Mouse (Mus musculus): ENCODE measurements around the gene Unc13d.
"Not testable (repeated sequence)": the region's sequence is repeated elsewhere in the genome, so short reads cannot be mapped to it uniquely, and the experiment has no call there.

The Unc13d gene

DNA sequence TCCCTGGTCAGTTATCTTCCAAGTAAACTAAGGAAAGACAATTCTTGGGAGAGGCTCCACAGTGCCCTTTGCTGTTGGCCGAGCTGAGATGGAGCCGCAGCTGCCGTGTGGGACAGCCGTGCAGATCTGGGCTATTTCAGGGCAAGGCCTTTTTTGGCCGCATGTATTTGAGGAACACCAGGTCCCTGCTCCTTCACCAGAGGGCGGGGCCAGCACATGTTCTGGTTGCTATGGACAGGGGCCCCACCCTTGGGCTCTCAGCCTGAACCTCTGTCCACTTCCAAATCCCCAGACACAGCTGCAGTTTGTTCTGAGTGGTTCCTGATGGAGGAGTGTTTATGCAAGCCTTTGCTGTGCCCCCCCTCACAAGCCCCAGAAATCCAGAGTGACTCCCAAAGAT is 22.6 kb upstream of the Unc13d start:
- in situ Hi-C loops (cut with MseI, MboI) = no loop called here

DNA sequence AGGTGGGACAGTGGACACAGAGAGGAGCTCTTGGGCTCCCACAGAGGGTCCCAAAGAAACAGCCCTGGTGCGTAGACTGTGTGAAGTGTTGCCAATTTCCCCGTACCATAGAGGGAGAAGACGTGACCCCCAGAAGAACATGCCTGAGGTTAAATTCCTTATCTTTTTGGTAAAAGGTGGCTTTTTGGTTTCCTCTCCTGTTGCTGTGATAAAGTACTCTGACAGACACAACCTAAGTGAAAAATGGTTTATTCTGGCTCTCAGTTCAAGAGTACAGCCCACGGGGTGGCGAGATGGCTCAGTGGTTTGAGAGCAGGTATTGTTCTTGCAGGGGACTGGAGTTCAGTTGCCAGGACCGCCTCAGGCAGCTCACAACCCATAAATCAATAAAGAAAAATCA is 21.7 kb upstream of the Unc13d start:
- in situ Hi-C loops (cut with MseI, MboI) = no loop called here

DNA sequence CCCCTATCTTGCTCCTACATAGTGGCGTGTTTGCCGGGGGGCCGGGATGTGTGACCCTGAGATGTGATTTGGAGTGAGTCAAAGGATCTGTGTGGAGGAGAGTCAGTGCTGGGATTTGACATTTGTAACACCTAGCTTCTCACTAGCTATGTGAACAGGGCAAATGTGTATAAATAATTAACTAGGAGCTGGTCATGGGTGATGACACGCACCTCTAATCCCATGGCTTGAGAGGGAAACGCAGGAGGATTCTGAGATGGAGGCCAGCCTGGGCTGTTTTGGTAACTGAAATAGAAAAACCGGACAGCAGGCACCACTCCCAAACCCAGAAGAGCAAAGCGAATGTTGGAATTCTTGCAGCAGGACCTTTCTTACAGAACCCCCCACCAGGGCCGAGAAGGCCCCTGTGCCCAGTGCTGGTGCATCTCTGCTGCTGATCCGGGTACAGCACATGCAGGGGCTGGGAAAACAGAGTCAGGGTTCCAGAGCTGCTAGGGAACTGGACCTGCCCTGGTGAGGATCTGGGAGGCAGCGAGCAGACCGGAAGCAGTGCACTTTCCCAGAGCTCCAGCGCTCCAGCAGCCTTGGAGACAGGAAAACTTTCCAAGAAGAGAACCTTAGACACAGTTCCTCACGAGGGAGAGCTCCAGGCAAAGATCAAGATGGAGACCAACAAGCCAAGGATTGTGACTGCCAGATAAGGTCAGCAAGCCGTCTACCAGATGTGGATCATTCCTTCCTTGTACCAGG is 21.1 kb upstream of the Unc13d start:
- in situ Hi-C loops (cut with MseI, MboI) = no loop called here

DNA sequence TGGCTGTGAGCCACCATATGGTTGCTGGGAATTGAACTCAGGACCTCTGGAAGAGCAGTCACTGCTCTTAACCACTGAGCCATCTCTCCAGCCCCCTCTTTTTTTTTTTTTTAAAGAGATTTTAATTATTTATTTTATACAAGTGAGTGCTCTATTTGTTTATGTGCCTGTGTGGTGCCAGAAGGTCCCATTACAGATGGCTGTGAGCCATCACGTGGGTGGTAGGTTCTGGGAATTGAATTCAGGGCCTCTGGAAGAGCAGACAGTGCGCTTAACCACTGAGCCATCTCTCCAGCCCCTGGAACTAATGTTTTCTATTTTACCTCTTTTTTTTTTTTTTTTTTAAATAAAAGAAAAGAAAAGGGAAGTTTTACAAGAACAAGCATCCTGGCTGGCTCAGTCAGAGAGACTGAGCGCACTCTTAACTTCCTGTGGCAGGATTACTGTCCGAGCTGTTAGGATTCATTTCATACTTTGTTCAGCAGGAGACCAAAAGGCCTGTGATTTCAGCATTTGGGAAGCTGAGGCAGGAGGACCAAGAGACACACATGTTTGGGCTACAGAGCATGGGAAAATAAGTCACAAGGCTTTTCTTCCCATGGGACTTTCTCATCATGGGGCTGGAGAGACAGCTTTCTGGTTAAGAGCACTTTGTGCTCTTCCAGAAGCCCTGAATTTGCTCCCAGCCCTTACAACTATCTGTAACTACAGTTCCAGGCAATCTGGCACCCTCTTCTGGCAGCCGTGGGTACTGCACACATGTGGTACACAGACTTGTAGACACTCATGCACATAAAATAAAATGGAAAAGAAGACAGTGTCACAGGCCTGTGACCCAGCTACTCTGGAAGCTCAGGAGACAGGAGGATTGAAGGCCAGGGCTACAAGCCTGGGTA is 18.7 kb upstream of the Unc13d start:
- in situ Hi-C loops (cut with MseI, MboI) = no loop called here

- in situ Hi-C loops (cut with MseI, MboI) = no loop called here
Observed at GRCm38 (mm10) chr11:116095573-116095972, 17.8 kb upstream of the Unc13d start.

- in situ Hi-C loops (cut with MseI, MboI) = no loop called here
Observed at GRCm38 (mm10) chr11:116093771-116094565, 16.2 kb upstream of the Unc13d start.

GRCm38 (mm10) chr11:116092959-116093358 is 15.2 kb upstream of the Unc13d start:
- in situ Hi-C loops (cut with MseI, MboI) = not testable (repeated sequence)

- in situ Hi-C loops (cut with MseI, MboI) = no loop called here
Observed at GRCm38 (mm10) chr11:116091591-116091990, 13.8 kb upstream of the Unc13d start.

DNA sequence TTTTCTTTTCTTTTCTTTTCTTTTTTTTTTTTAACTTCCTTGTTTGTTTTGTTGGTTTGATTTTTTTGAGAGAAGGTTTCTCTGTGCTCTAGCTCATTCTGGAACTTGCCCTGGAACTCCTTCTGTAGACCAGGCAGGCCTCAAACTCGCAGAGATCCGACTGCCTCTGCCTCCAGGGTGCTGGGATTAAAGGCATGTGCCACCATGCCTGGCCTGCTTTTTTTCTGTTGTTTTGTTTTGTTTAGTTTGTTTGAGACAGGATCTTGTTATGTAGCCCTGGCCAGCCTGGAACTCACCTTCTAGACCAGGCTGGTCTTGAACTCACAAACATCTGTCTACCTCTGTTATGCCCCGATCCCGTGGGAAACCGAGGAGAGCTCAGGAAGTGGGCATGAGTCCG is 11.8 kb upstream of the Unc13d start:
- in situ Hi-C loops (cut with MseI, MboI) = no loop called here

GRCm38 (mm10) chr11:116088741-116089394 is 11.1 kb upstream of the Unc13d start:
- in situ Hi-C loops (cut with MseI, MboI) = no loop called here

- in situ Hi-C loops (cut with MseI, MboI) = no loop called here
Observed at GRCm38 (mm10) chr11:116088188-116088587, 10.4 kb upstream of the Unc13d start.

GRCm38 (mm10) chr11:116087194-116088130 is 9.7 kb upstream of the Unc13d start:
- in situ Hi-C loops (cut with MseI, MboI) = no loop called here

- in situ Hi-C loops (cut with MseI, MboI) = no loop called here
Observed at GRCm38 (mm10) chr11:116086258-116087193, 8.8 kb upstream of the Unc13d start, which contains the start of gene Wbp2. Wbp2 (minus strand) TSS chr11:116086995.

GRCm38 (mm10) chr11:116084166-116084565 is 6.4 kb upstream of the Unc13d start:
- in situ Hi-C loops (cut with MseI, MboI) = no loop called here

DNA sequence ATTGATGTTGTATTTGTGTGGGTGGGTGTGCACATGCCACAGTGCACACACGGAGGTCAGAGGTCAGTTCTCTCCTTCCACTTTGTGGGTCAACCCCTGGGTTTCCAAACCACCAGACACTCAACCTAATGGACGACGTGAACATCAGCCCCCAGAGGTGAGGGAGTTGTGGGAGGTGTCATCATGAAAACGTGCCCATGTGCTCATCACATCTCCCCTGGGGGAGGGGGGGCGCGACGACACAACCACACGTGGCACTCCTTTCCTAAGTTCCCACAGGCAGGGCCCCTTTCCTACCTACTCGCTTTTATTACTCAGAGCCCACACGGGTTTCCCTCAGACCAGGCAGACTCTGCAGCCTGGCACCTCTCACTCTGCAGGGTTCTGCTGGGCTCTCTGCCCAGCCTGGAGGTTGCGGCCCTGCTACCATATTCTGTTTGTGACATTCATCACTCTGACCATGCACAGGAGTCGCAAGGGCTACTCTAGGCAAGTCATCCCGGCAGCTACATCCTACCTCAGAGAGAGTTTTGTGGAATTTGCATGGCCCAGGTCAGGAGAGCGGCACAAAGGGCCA is 5.4 kb upstream of the Unc13d start:
- in situ Hi-C loops (cut with MseI, MboI) = no loop called here

GRCm38 (mm10) chr11:116081081-116081480 is 3.3 kb upstream of the Unc13d start:
- in situ Hi-C loops (cut with MseI, MboI) = no loop called here

GRCm38 (mm10) chr11:116079511-116079910 is 1.8 kb upstream of the Unc13d start:
- in situ Hi-C loops (cut with MseI, MboI) = no loop called here

GRCm38 (mm10) chr11:116078676-116079320 is 1.0 kb upstream of the Unc13d start:
- in situ Hi-C loops (cut with MseI, MboI) = no loop called here

All from mouse trophoblast stem cell (cell line).